Mouse (Mus musculus) MEL (cell line): ENCODE data around the gene Prex1.

Source experiments
- CTCF ChIP-seq, 3 experiments: IDR thresholded peaks in 2 of 3; conservative IDR thresholded peaks in 1 of 3; 2 replicates each; pipeline ENCODE4 v1.5.1; 2011 to 2012; ENCODE audit warnings: low read length in 3 of 3, low read depth in 2 of 3, mild to moderate bottlenecking in 2 of 3, improper control_type of control experiment in 1 of 3, inconsistent platforms in 1 of 3, mixed read lengths in 1 of 3, moderate library complexity in 1 of 3; ENCODE audit not compliant: control insufficient read depth in 1 of 3, insufficient read depth in 1 of 3, poor library complexity in 1 of 3, severe bottlenecking in 1 of 3
- JUND ChIP-seq: IDR thresholded peaks from 2 replicates; pipeline ENCODE4 v1.6.1; 2011; ENCODE audit warnings: low read depth, mild to moderate bottlenecking, improper control_type of control experiment, low read length
- MAX ChIP-seq: IDR thresholded peaks from 2 replicates; pipeline ENCODE4 v1.6.1; 2011; ENCODE audit warnings: low read length, improper control_type of control experiment
- MYC ChIP-seq: IDR thresholded peaks from 2 replicates; pipeline ENCODE4 v1.6.1; 2011; ENCODE audit warnings: low read depth, mild to moderate bottlenecking, low read length, improper control_type of control experiment, moderate library complexity
- POLR2AphosphoS5 ChIP-seq: IDR thresholded peaks from 2 replicates; pipeline ENCODE4 v1.6.1; 2012; ENCODE audit warnings: low read depth, borderline replicate concordance, mild to moderate bottlenecking, inconsistent platforms, low read length, moderate library complexity, mixed read lengths
- SMC3 ChIP-seq: IDR thresholded peaks from 2 replicates; pipeline ENCODE4 v1.6.1; 2011; ENCODE audit warnings: low read depth, low read length, improper control_type of control experiment
- TCF12 ChIP-seq: IDR thresholded peaks from 2 replicates; pipeline ENCODE4 v1.6.1; 2014; ENCODE audit warnings: low read depth, mild to moderate bottlenecking, inconsistent platforms, low read length, improper control_type of control experiment, moderate library complexity
- UBTF ChIP-seq: IDR thresholded peaks from 2 replicates; pipeline ENCODE4 v1.6.1; 2012; ENCODE audit warnings: low read depth, mild to moderate bottlenecking, inconsistent platforms, low read length, improper control_type of control experiment, moderate library complexity, borderline replicate concordance; ENCODE audit not compliant: insufficient read depth

GRCm38 (mm10) chr2:166720416-166720815, 6.8 kb upstream of the Prex1 start:
- TF ChIP-seq MAX = no peak
- TF ChIP-seq SMC3 = no peak
- TF ChIP-seq UBTF = no peak
- no peak for TF ChIP-seq MYC
- TF ChIP-seq TCF12 = no peak
- no peak for TF ChIP-seq JUND
- no peak for TF ChIP-seq CTCF (IDR thresholded peaks at IDR 0.05 in 2 of 3, conservative IDR thresholded peaks at IDR 0.05 in 1 of 3; ENCODE audit: control insufficient read depth in 1 of 3, insufficient read depth in 1 of 3, low read depth in 2 of 3, low read length in 3 of 3, poor library complexity in 1 of 3, severe bottlenecking in 1 of 3)
- no peak for TF ChIP-seq POLR2AphosphoS5
